Mouse (Mus musculus) right cerebral cortex, postnatal 25 days (tissue): ENCODE measurements around the gene Ptprg.

Experiments
- DNase-seq: peaks from one replicate; pipeline ENCODE4 v3.0.0; 2022

Gene Ptprg

GRCm38 (mm10) chr14:12167215-12167614 lies 613.9 kb downstream of the Ptprg start:
- DNase-seq = no peak

GRCm38 (mm10) chr14:12167651-12168050 lies 614.3 kb downstream of the Ptprg start:
- DNase-seq = no peak

GRCm38 (mm10) chr14:12177436-12177835 lies 624.1 kb downstream of the Ptprg start:
- no peak for DNase-seq

DNA sequence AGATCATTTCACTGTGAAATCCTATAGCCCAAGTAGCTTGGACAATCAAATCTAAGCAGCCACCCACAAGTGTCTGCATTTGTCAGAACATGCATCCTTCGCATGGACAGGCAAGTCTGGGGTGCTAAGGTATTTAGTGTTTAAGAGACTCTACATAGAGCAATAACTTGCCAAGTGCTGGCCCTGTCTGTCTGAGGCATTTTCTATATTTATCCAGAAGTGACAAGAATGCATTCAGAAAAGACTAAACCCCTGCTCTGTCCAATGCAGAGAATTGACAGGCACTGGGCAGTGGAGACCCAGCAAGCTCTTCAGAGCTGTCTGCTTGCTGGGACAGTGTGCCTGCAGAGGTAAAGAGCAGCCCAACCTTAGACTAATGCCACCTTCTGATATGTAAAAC lies 625.3 kb downstream of the Ptprg start:
- no peak for DNase-seq

DNA sequence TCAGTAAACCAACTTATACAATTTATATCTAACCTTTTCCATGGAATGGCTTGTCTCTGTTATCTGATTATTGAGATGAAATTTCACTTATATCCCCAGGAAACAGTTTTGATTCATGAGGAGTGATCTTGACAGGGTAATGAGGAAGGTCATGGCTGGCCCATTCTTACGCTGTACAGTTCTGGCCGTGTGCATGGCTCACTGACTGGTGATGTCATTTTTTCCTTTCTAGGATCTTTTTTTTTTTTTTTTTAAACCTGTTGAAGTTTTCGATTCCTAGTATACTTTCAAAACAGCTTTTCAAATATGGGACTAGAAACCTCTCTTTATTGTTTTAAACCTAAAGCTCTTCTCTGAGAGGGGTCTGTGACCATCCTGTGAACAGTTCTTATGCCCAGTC lies 626.8 kb downstream of the Ptprg start:
- no peak for DNase-seq

DNA sequence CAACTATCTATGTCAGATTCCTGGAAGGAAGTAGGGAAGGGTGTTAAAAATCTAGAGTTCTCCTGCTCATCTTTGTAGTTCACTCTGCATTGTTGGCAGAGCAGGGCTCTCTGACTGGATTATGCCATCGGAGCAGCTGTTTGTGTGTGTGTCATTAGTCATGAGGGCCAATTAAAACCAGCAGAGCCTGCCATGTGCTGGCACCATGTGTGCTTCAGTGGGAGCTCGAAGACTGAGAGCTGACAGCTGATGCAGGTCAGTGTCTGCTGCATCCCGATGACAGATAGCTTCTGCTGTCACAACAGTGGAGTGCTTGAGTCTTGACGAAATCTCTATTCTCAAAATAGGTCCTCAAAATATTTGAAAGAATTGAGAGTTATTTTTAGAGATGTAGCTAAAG lies 631.7 kb downstream of the Ptprg start:
- DNase-seq = peak; percentile 8

DNA sequence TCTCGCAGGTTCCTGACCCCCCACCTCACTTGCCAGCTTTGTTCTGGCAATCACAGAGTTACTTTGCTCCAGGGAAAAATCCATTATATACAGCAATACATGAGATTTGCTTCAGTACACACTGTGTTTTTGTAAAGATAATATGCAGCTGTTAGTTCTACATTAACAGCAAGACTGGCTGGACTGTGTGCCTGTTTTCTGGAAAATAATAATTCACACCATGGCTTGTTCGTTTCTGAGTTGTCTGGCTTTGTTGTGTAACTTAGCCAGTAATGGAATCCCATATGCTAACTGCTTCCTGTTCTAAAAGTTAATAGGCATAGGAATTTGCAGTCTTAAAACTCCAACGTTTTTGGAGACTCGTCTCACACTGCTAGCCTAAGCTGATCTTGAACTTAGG lies 635.0 kb downstream of the Ptprg start:
- DNase-seq = no peak

DNA sequence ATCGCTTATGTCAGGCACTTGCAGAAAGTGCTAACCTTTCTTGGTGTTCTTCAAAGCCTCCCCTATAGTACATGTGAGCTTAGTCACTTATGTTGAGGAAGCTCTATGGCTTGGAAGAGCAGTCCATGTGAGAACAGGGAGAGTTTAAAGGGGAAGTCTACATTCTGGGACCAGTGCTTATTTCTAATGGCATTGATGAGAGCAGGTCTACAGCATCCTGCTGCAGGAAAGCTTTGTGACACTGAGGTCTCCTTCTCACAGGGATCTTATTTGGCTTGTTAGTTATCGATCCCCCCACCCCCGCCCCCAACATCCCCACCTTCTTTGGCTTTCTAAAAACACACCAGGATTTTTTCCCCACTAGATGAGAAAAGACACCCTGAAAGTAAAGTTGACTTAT lies 635.9 kb downstream of the Ptprg start:
- no peak for DNase-seq

- DNase-seq = no peak
Observed at GRCm38 (mm10) chr14:12189717-12190600, 636.6 kb downstream of the Ptprg start.

DNA sequence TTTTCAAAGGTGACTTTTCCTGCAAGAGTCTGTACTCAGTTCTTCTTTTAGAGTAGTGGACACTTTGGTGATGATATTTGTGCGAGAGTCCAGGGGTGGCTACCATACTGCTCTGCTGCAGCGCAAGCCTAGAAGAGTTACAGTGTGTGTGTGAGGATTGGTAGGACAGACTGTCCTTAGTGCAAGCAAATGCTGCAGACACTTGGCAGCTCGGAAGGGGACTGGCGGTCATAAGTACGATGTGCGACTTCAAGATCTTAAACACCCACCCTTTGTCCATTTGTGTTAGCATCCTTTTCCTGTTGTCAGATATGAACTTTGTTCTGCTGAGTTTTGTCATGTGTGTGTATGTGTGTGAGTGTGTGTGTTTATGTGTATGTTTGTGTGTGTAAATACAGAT lies 637.7 kb downstream of the Ptprg start:
- no peak for DNase-seq

DNA sequence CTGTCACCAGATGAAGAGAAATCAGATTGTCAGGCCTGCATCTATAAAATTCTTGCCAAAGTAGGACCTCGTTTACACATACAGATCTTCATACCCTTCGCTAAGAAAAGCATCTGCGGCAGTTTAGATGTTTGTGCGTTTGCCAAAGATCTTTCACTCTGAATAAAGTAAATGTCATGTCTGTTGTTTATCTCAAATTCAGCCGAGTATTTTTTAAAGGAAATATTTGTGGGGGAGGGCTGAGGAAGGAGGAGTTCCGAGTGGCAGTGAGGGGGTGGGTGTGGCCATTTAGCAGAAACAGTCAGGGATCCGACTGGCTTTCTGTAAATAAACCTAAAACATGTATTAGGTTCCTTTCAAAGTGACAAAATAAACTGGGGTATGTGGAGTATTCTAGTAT lies 645.4 kb downstream of the Ptprg start:
- no peak for DNase-seq

- no peak for DNase-seq
Observed at GRCm38 (mm10) chr14:12199956-12200950, 646.9 kb downstream of the Ptprg start.

GRCm38 (mm10) chr14:12202214-12202613 lies 648.9 kb downstream of the Ptprg start:
- no peak for DNase-seq

- no peak for DNase-seq
Observed at GRCm38 (mm10) chr14:12203081-12203480, 649.7 kb downstream of the Ptprg start.

DNA sequence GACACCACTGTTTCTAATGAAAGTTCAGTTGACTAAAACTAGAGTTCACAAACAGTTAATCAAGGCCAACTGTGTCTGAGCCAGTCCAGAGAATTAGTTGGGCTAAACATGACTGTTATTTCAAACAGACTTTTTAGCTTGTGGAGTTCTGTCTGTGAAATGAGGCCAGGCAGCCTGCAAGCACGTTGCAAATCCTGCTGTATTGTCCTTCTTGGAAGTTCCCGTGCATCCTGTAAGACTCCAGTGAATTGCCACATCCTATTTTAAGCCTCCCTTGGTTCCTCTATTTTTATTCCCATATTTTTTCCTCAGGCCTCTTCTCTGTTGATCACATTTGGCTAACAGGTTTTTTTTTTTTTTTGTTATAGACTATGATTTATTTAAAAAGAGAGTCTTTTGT lies 652.8 kb downstream of the Ptprg start:
- DNase-seq = no peak

GRCm38 (mm10) chr14:12208554-12208953 lies 655.2 kb downstream of the Ptprg start:
- DNase-seq = no peak

GRCm38 (mm10) chr14:12218544-12219150 lies 665.3 kb downstream of the Ptprg start:
- no peak for DNase-seq

- no peak for DNase-seq
Observed at GRCm38 (mm10) chr14:12219877-12220276, 666.5 kb downstream of the Ptprg start.

GRCm38 (mm10) chr14:12220540-12220939 lies 667.2 kb downstream of the Ptprg start:
- DNase-seq = no peak

DNA sequence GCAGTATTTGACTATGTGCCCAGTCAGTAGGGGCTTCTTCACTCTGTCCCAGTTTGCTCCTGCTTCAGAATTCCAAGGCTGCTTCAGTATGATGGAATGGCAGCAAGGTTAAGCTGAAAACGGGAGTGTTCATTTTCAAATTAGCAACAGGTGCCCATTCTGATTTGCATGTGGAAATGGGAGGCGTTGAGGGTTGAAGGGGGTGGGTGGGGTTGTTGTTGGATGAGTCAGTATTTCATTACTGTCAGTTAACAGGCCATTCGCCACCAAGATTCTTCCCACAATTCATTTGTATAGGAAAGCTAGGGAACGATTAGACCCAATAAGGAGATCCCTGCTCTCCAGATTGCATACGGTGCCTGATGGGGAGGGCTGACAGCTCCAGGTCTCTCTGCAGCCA lies 668.2 kb downstream of the Ptprg start:
- DNase-seq = no peak

DNA sequence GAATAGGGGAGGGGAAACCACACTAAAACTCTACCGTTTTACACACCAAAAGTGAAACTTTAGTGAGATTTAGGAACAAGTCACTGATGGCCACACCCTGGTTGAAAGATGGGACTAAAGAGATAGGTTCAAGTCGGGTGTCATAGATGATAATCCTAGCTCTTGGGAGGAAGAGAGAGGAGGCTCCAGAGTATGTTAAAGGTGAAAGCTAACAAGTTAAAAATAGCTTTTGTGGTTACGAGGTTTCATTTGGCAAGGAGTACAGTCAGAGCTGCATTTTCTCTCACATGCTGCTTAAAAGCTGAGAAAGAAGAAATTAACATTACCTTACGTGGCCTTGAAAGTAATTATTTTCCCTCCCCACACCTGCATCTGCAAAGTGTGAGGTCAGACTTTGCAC lies 690.4 kb downstream of the Ptprg start:
- DNase-seq = no peak

GRCm38 (mm10) chr14:12276031-12276430 lies 722.7 kb downstream of the Ptprg start:
- no peak for DNase-seq

DNA sequence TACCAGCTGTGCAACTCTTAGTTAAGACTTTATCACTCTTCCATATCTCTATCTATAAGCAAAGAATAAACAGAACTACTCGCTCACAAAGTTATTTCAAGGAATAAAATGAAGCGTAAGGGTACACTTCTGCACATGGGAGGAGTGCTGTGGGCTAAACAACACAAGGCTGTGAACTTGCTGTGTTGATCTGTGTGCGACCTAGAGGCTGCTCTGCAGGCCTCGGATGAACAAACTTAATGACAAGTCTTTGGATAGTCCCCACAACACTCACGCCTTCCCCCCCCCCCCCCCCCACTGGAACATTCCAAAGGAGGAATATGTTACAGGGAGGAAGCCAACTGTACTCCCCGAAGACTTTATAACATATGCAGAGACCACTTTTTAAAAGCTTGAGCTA lies 730.3 kb downstream of the Ptprg start, which contains the start of gene Gm49355:
Gm49355 (plus strand) TSS at position 336 of the 400 bp plus-strand sequence.
- no peak for DNase-seq
